Mouse (Mus musculus) ES-E14 (cell line): ENCODE measurements at regions not wholly inside any gene's neighbourhood (a gene's known extent, or its start where the extent isn't known, plus 50 kb on each side); places are given as distances from the start of the nearest gene placed in this dataset.

Source experiments
- HCFC1 ChIP-seq: IDR thresholded peaks from 2 replicates; pipeline ENCODE4 v1.6.1; 2012; ENCODE audit warnings: low read length, inconsistent platforms, borderline replicate concordance; ENCODE audit not compliant: insufficient read depth
- ZC3H11A ChIP-seq: IDR thresholded peaks from 2 replicates; pipeline ENCODE4 v1.6.1; 2012; ENCODE audit warnings: low read depth, mild to moderate bottlenecking, inconsistent platforms, low read length, borderline replicate concordance

- TF ChIP-seq ZC3H11A (no peak), HCFC1 (no peak)
Measured at GRCm38 (mm10) chr4:152622022-152622777, 144.5 kb upstream of the Kcnab2 start.
